Mouse (Mus musculus) adrenal gland, adult (tissue): ENCODE measurements around the gene Hjurp.

ENCODE experiments used
- DNase-seq, 2 experiments: peaks; one replicate each; pipeline ENCODE4 v3.0.0; 2022 to 2023; ENCODE audit warnings: low spot score in 1 of 2; ENCODE audit not compliant: inconsistent age in 2 of 2

Hjurp gene

GRCm38 (mm10) chr1:88247660-88248059 lies 29.8 kb downstream of the Hjurp start:
- DNase-seq, result no peak

- DNase-seq, result no peak
These were observed 31.0 kb downstream of the Hjurp start for GRCm38 (mm10) chr1:88246386-88246785.

DNA sequence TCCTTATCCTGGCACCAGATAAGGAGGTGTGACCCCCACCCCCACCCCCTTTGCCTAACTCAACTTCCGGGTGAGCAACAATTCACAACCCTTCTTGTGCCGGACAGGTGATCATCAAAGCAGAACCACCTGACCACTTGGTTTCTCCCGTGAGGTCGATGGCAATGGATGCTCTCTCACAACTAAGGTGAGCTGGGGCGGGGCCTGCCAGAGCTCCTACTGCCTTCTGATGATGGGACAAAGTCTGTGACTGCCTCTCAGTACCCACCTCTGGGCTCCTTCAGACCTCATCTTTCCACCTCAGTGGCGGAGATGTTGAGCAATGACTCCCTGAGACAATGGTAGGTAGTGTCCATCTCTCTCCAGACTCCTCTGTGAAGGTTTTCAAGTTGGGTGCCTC lies 31.6 kb downstream of the Hjurp start:
- no peak for DNase-seq

DNA sequence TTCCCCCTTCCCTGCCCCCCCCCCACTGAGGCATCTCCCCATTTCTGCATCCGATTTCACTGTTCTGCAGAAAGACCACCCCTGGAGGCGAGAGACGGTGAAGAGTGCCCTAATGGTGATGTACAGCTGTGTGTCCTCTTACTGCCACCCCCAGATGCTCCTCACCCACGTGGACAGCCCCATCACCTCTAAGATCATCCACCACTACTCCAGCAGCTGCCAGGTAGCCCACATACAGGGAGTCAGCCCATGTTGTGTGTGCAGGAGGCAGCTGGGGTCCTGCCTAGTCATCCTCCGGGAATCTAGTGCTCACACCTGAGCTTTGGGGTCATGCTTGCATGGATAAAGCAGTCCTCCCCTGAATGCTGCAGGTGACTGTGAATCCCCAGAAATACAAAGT lies 33.6 kb downstream of the Hjurp start:
- DNase-seq, result no peak

GRCm38 (mm10) chr1:88240579-88240978 lies 36.9 kb downstream of the Hjurp start:
- no peak for DNase-seq

DNA sequence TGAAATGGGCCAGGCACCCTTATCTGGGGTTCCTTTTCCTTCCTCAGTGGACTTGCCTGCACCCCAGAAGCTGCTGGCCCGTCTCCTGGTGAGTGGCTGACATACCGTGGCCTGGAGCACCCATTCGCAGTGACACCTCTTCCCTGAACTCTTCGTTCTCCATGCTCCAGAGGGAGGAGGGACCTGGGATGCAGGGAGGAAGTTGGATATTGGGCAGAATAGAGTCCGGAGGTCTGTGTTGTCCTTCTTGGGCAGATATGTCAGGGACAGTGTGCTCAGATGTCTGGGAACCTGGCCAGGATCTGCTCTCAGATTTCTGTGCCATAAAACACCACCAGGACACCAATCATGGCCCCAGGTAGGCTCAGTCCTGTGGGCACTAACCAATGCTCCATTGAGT lies 37.4 kb downstream of the Hjurp start:
- peak; percentile 69 to 82 for DNase-seq

DNA sequence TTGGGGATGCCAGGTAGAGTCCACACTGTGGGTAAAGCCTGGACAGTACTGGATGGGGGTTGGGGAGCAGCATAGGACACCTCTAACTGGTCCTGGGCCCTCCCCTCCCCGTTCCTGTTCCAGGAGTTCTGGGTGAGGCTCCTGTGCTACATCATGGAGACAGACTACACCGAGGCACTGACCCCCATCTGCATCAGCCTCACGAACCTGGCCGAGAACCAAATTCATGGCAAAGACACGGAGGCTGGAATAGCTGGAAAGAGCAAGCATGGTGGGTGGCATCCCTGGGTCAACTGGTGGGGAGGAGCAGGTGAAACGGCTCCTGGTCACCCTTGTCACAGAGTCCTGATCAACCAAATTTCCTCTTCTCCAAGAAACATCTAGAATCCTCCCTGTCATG lies 38.7 kb downstream of the Hjurp start:
- no peak for DNase-seq

DNA sequence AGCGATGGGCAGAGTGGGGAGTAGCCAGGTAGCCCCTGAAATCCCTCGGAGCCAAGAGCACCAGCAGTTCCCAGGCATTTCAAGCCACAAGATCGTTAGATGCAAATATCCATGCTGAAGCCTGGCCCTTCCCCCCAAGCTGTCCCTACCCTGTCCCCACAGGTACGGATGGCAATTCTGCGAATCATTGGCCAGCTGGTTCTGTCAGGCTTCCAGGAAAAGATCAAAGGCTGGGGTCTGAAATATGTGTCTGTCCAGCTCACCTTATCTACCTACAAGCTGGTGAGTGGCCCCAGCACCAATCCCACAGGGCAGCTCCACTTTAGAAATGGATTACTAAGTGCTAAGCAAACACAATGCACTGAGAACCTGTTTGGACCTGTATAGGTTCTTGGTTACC lies 40.1 kb downstream of the Hjurp start:
- no peak for DNase-seq

DNA sequence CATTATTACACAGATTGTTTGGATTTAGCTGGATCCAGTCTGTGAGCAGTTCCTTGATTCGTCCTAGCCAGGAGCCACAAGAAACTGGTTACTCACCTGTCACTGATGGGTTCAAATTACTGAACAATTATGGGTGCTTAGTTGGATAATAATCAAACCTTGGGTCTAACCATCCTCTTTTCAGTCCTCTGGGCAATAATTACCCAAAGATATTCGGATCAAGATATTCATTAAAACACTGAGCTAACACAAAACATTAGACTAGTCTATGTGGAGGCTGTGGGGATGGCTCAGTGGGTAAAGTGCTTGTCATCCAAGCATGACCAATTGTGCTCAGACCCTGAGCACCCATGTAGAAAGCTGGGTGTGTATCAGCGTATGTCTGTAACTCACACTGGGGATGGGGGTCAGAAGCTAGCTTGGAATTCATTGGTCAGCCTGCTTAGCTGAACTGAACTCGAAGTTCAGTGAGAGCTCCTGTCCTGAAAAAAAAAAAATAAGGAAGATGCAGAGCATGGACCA lies 41.5 kb downstream of the Hjurp start:
- DNase-seq, result no peak

- DNase-seq, result no peak
These were observed 42.2 kb downstream of the Hjurp start for GRCm38 (mm10) chr1:88235046-88235893.

DNA sequence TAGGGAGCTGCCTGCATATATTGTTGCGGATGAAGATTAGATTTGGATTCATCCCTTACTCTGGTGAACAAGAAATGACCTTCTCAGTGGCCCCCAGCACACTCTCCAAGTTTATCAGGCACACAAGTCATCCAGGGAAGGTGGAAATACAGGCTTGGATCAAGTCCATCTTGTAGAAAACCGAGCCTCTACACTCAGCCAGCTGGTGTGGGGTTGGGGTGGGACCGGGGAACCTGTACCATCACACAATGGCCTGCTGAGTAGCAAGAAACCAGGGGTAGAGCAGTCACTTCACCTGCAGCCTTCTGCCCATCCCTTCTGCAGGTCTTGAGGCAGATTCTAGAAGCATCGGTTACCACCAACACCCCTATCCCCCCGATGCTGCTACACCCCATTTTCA lies 42.8 kb downstream of the Hjurp start:
- DNase-seq, result no peak

- no peak for DNase-seq
These were observed 43.2 kb downstream of the Hjurp start for GRCm38 (mm10) chr1:88234248-88234610.

DNA sequence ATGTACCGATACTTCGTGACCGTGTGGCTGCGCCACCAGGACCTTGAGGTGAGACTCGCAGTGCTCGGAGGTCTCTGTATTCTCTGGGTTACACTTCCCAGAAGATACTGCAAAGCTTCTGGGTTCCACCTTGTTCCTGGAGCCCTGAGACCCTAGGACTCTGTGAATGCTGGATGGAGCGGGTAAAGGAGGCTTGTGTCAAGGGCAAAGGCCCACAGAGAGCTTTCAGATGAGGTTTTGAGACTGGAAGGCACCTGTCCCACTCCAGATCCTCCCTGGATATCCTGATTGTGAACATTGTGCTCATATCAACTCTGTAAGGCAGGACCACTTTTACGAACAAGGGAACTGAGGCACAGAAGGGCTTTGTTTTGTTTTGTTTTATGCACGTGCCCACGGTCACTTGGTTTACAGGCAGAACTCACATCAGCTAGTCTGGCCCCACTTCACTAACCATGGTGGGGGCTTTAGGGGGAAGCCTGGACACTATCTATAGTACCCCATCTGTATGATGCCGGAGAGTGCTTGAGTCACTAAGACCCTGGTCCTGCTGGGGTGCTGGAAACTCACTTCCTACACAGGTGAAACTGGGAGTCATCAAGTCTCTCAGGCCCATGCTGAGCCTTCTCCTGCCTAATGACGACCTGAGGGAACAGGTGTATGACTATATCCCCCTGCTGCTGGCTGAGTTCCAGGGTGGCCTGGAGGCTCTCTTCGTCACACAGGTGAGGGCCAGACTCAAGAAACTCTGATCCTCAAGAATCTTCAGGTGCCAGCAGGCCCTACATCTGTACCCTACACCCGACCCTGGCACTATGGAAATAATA lies 43.8 kb downstream of the Hjurp start:
- no peak for DNase-seq

- DNase-seq, result peak in 1 of 2 experiments; percentile 8
These were observed 44.6 kb downstream of the Hjurp start for GRCm38 (mm10) chr1:88232664-88233380.

- DNase-seq, result peak in 1 of 2 experiments; percentile 7
These were observed 45.5 kb downstream of the Hjurp start for GRCm38 (mm10) chr1:88231803-88232499.

GRCm38 (mm10) chr1:88230981-88231802 lies 46.2 kb downstream of the Hjurp start:
- no peak for DNase-seq

GRCm38 (mm10) chr1:88230421-88230820 lies 47.0 kb downstream of the Hjurp start:
- DNase-seq, result no peak

- DNase-seq, result peak in 1 of 2 experiments; percentile 22
These were observed 47.4 kb downstream of the Hjurp start for GRCm38 (mm10) chr1:88229986-88230385.

DNA sequence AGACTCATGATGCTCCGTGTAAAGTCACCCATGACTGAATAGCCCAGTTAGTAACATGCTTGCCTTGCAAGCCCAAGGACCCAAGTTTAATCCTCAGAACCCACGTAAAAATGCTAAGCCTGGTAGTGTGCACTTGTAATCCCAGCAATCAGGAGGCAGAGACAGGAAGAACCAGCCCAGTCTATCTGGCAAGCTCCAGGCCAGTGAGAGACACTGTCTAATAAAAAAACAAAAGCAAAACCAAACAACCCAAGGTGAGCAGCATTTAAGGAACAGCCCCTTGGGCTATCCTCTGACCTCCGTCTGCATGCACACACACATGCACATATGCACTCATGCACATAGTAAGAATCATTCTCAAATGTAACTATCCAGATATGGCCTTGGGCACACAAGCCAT lies 47.9 kb downstream of the Hjurp start:
- DNase-seq, result no peak

GRCm38 (mm10) chr1:88228121-88228520 lies 49.3 kb downstream of the Hjurp start:
- DNase-seq, result peak in 1 of 2 experiments; percentile 19
